Mouse (Mus musculus): ENCODE data around the gene Nptx1.

DNA sequence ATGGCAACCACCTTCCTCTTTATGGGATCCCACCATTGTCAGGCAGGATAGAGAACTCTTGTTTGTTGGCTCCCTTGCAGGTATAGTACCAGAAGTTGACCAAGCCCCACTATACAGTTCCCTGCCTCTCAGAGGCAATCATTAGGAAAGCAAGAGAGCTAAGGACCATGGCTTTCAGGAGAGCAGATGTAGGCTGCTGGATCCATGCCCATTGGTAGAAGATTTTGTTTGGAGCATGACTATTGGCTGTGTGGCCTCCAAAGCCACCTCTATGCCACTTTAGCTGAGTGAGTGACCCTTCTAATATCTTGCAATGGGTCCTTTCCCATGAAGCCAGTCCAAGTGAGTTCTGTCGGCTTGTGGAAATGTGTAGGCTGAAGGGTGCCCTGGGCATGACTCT lies 28.2 kb downstream of the Nptx1 start:
- no peak for TF ChIP-seq CTCF (IDR thresholded peaks at IDR 0.05; ENCODE audit: control insufficient read depth, insufficient read depth, low read length)
- TF ChIP-seq POLR2A (IDR thresholded peaks at IDR 0.05; ENCODE audit: borderline replicate concordance, control insufficient read depth, low read depth, low read length) = no peak
